Mouse (Mus musculus) liver, adult 2 months (tissue): Measurements from ENCODE around the gene Dohh.

Experiments used
- CTCF ChIP-seq: fragments of 200-500 bp; IDR thresholded peaks from 2 replicates; pipeline ENCODE4 v1.5.1; 2011; ENCODE audit warnings: low read depth, low read length, control low read depth
- POLR2A ChIP-seq: fragments of 200-500 bp; IDR thresholded peaks from 2 replicates; pipeline ENCODE4 v1.6.1; 2011; ENCODE audit warnings: low read length, control low read depth; ENCODE audit not compliant: insufficient read depth; ENCODE audit errors: extremely low read depth

DNA sequence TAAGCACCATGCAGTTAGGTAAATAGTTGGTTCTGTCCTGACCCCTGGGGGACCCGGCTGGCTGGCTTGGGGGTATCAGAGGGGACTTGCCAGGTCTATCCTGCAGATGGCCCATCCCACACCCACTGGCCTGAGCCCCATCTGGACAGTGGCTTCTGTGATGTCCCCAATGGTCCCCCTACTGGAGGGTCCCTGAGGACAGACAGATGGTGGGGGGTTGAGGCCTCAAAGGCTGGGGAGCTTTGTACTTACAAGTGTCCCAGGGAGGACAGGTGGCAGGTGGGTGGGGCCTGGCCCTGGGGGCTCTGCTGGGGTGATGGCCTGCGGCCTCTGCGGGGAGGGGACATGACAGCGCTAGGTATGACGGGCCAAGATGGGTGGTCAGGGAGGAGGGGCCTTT, 15.1 kb downstream of the Dohh start:
- no peak for TF ChIP-seq CTCF
- no peak for TF ChIP-seq POLR2A
